Mouse (Mus musculus): Measurements from ENCODE around the gene 4921517D22Rik. TPM values are rescaled to one million over a fixed set of nuclear protein-coding genes. Genes with fewer than 3 reads are reported as not detected.

4921517D22Rik gene
- total and polyA plus RNA-seq, 2 experiments = not detected

DNA sequence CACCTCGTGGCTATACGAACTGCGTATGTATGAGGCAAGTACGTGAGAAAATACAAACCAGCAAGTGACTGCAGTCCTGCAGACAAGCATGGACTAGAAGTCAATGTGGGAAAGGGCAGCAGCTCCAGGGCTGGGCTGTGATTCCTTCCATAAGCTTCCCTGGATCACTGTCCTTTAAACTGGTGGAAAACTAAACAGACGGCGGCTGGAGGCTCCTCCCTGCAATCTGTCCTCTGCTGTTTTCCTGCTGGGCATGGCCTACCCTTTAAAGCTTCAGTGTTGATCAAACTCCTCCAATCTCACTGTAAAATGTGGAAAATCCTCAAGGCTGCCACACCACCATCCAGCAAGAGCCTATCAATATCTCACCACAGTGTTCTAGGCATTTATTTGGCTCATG is 45.3 kb downstream of the 4921517D22Rik start:
- H3K27me3 ChIP-seq (ENCODE audit: control insufficient read depth, insufficient read depth, low read length) = no peaks in the 10 kb centered on the region
- DNase-seq (ENCODE audit: extremely low read depth, low read depth, low spot score) = no peak
- H3K79me2 ChIP-seq (ENCODE audit: control insufficient read depth, insufficient read depth, low read length) = no peaks in the 10 kb centered on the region
- 93% methylated on average over 6 of the region's 6 CpGs for WGBS
- H3K36me3 ChIP-seq (ENCODE audit: control insufficient read depth, insufficient read depth, low read length) = no peaks in the 10 kb centered on the region
- H3K27ac ChIP-seq (replicated peaks; ENCODE audit: insufficient read depth, low read depth, low read length) = no peak overlapping the region
- no peak overlapping the region for H3K4me3 ChIP-seq (ENCODE audit: insufficient read depth, low read depth, low read length)
- no peak overlapping the region for H3K9ac ChIP-seq (ENCODE audit: low read depth, low read length)
- no peaks in the 10 kb centered on the region for H3K4me1 ChIP-seq (ENCODE audit: control insufficient read depth, insufficient read depth, low read length)
- TF ChIP-seq POLR2A (IDR thresholded peaks at IDR 0.05; ENCODE audit: extremely low read depth, insufficient read depth, low read length) = no peak
- no peak for TF ChIP-seq CTCF (IDR thresholded peaks at IDR 0.05; ENCODE audit: low read depth, low read length)

DNA sequence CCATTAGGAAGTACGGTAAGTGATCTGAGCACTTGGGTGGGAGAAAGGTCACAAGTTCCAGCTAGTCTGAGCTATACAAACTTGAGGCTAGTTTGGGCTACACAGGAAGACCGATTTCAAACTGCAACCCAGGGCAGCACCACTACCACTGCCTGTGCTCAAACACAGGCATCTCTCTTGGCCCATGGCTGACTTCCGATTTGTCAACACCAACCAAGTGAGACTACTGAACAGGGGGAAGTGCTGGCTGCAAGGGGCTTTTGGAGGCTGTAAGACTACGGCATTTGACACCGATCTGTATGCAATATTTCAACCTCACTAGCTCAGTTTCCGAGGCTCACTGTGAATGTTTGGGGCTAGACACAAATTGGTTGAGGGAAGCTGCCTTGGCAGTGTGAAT is 46.4 kb downstream of the 4921517D22Rik start:
- H3K4me1 ChIP-seq (ENCODE audit: control insufficient read depth, insufficient read depth, low read length) = no peaks in the 10 kb centered on the region
- H3K36me3 ChIP-seq (ENCODE audit: control insufficient read depth, insufficient read depth, low read length) = no peaks in the 10 kb centered on the region
- no peak for DNase-seq (ENCODE audit: extremely low read depth, low read depth, low spot score)
- H3K27me3 ChIP-seq (ENCODE audit: control insufficient read depth, insufficient read depth, low read length) = no peaks in the 10 kb centered on the region
- 93% methylated on average over 6 of the region's 6 CpGs for WGBS
- H3K79me2 ChIP-seq (ENCODE audit: control insufficient read depth, insufficient read depth, low read length) = no peaks in the 10 kb centered on the region
- H3K4me3 ChIP-seq (ENCODE audit: insufficient read depth, low read depth, low read length) = no peak overlapping the region
- H3K27ac ChIP-seq (replicated peaks; ENCODE audit: insufficient read depth, low read depth, low read length) = no peak overlapping the region
- no peak for TF ChIP-seq POLR2A (IDR thresholded peaks at IDR 0.05; ENCODE audit: extremely low read depth, insufficient read depth, low read length)
- no peak for TF ChIP-seq CTCF (IDR thresholded peaks at IDR 0.05; ENCODE audit: low read depth, low read length)
- no peak overlapping the region for H3K9ac ChIP-seq (ENCODE audit: low read depth, low read length)

DNA sequence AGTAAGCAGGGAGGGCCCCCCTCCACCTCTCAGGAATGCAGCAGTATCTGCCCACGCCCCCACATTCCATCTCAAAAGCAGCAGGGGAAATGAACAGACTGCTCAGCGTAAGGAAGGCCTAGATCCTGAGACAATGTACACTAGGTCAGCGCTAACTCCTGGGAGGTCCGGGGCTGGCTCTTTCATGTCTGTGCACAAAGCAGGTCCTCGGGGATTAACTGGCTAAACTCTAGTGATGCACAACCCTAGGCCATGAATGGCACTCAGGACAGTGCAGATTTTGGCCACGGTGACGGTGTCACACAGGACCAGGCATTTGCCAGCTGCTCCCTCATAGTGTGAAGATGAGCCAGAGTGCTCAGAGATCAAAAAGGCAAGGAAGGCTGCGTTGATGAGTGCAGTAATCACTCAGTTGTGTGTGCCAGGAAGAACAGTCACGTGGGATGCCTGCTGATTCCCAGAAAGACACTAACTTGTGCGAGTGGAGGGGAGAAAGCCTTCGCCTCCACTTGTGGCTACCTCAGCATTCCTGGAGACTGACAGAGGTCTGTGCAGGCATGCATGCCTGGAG is 47.1 kb downstream of the 4921517D22Rik start:
- Histone ChIP-seq H3K9ac (ENCODE audit: low read depth, low read length) (no peak overlapping the region), H3K36me3 (ENCODE audit: control insufficient read depth, insufficient read depth, low read length) (no peaks in the 10 kb centered on the region), H3K4me3 (ENCODE audit: insufficient read depth, low read depth, low read length) (no peak overlapping the region), H3K79me2 (ENCODE audit: control insufficient read depth, insufficient read depth, low read length) (no peaks in the 10 kb centered on the region), H3K27ac (replicated peaks; ENCODE audit: insufficient read depth, low read depth, low read length) (no peak overlapping the region), H3K4me1 (ENCODE audit: control insufficient read depth, insufficient read depth, low read length) (no peaks in the 10 kb centered on the region), H3K27me3 (ENCODE audit: control insufficient read depth, insufficient read depth, low read length) (no peaks in the 10 kb centered on the region)
- no peak for TF ChIP-seq CTCF (IDR thresholded peaks at IDR 0.05; ENCODE audit: low read depth, low read length)
- no peak for TF ChIP-seq POLR2A (IDR thresholded peaks at IDR 0.05; ENCODE audit: extremely low read depth, insufficient read depth, low read length)
- DNase-seq (ENCODE audit: extremely low read depth, low read depth, low spot score) = no peak
- WGBS = 79% methylated on average over 11 of the region's 11 CpGs

DNA sequence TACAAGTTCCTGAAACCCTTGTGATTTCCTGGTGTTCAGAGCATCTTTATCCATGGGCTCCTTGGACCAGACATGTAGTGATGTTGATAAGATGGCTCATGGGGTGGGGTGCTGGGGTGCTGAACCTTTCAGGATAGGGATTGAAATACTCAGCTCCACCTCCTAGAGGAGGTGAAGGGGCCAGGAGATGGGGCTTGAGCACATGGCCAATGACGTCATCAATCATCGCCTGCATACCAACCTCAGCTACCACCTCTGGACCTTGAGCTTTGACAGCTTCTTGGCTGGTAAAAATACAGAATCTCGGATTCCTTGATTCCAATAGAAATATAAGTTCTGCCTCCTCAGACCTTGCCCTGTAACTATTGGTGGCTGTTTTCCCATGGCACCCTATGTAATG is 48.4 kb downstream of the 4921517D22Rik start:
- no peak overlapping the region for H3K9ac ChIP-seq (ENCODE audit: low read depth, low read length)
- no peak overlapping the region for H3K4me3 ChIP-seq (ENCODE audit: insufficient read depth, low read depth, low read length)
- H3K36me3 ChIP-seq (ENCODE audit: control insufficient read depth, insufficient read depth, low read length) = no peaks in the 10 kb centered on the region
- TF ChIP-seq POLR2A (IDR thresholded peaks at IDR 0.05; ENCODE audit: extremely low read depth, insufficient read depth, low read length) (no peak), CTCF (IDR thresholded peaks at IDR 0.05; ENCODE audit: low read depth, low read length) (no peak)
- WGBS = 89% methylated on average over 3 of the region's 3 CpGs
- H3K27me3 ChIP-seq (ENCODE audit: control insufficient read depth, insufficient read depth, low read length) = no peaks in the 10 kb centered on the region
- no peak for DNase-seq (ENCODE audit: extremely low read depth, low read depth, low spot score)
- H3K27ac ChIP-seq (replicated peaks; ENCODE audit: insufficient read depth, low read depth, low read length) = no peak overlapping the region
- H3K4me1 ChIP-seq (ENCODE audit: control insufficient read depth, insufficient read depth, low read length) = no peaks in the 10 kb centered on the region
- H3K79me2 ChIP-seq (ENCODE audit: control insufficient read depth, insufficient read depth, low read length) = no peaks in the 10 kb centered on the region

DNA sequence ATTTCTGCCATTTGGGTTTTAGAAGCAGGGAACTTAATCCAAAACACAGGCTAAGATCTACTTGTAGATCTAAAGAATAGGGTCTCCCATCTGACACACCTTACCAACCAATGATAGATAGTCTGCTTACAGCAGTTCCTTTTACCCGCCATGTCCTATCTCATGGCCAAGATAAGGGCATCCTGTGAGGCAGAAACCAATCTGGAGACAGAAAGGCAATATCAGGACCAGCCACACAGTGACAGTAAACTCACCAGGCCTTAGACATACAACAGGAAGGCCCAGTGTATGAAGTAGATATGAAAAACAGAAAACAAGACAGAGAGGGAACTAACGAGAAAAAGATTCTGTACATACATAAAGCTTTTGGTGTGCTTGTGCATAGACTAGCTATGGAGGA is 51.1 kb downstream of the 4921517D22Rik start:
- no peak overlapping the region for H3K27ac ChIP-seq (replicated peaks; ENCODE audit: insufficient read depth, low read depth, low read length)
- H3K36me3 ChIP-seq (ENCODE audit: control insufficient read depth, insufficient read depth, low read length) = no peaks in the 10 kb centered on the region
- no peak overlapping the region for H3K9ac ChIP-seq (ENCODE audit: low read depth, low read length)
- TF ChIP-seq CTCF (IDR thresholded peaks at IDR 0.05; ENCODE audit: low read depth, low read length) (no peak), POLR2A (IDR thresholded peaks at IDR 0.05; ENCODE audit: extremely low read depth, insufficient read depth, low read length) (no peak)
- H3K27me3 ChIP-seq (ENCODE audit: control insufficient read depth, insufficient read depth, low read length) = no peaks in the 10 kb centered on the region
- no peak for DNase-seq (ENCODE audit: extremely low read depth, low read depth, low spot score)
- no peaks in the 10 kb centered on the region for H3K4me1 ChIP-seq (ENCODE audit: control insufficient read depth, insufficient read depth, low read length)
- no peaks in the 10 kb centered on the region for H3K79me2 ChIP-seq (ENCODE audit: control insufficient read depth, insufficient read depth, low read length)
- no peak overlapping the region for H3K4me3 ChIP-seq (ENCODE audit: insufficient read depth, low read depth, low read length)
- WGBS = 70% methylated on average over 2 of the region's 2 CpGs

DNA sequence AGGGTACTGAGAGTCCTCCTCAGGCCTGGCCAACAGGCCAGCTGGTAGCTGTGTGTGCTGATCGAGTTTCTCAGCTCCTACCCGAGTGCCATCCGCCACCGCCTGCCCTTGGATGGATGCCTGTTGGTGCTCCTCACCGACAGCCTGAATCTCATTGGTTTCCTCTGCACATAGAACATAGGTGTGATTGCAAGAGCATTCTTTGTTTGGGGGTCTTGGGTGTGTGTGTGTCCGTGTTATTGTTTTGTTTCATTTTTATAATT is 53.8 kb downstream of the 4921517D22Rik start:
- WGBS = 95% methylated on average over 6 of the region's 6 CpGs
- no peak overlapping the region for H3K27ac ChIP-seq (replicated peaks; ENCODE audit: insufficient read depth, low read depth, low read length)
- 0 out of 2 replicates have a peak, but pooled peaks cover 2% of the 10 kb centered on the region for H3K36me3 ChIP-seq (ENCODE audit: control insufficient read depth, insufficient read depth, low read length)
- H3K79me2 ChIP-seq (ENCODE audit: control insufficient read depth, insufficient read depth, low read length) = no peaks in the 10 kb centered on the region
- H3K9ac ChIP-seq (ENCODE audit: low read depth, low read length) = no peak overlapping the region
- TF ChIP-seq POLR2A (IDR thresholded peaks at IDR 0.05; ENCODE audit: extremely low read depth, insufficient read depth, low read length) (no peak), CTCF (IDR thresholded peaks at IDR 0.05; ENCODE audit: low read depth, low read length) (no peak)
- H3K4me3 ChIP-seq (ENCODE audit: insufficient read depth, low read depth, low read length) = no peak overlapping the region
- DNase-seq (ENCODE audit: extremely low read depth, low read depth, low spot score) = no peak
- H3K4me1 ChIP-seq (ENCODE audit: control insufficient read depth, insufficient read depth, low read length) = no peaks in the 10 kb centered on the region
- no peaks in the 10 kb centered on the region for H3K27me3 ChIP-seq (ENCODE audit: control insufficient read depth, insufficient read depth, low read length)

All from liver, adult 2 months (tissue).